Mouse (Mus musculus): ENCODE results near the gene Tgfbr3. TPM values are rescaled to one million over a fixed set of nuclear protein-coding genes. Genes with fewer than 3 reads are reported as not detected.

Gene Tgfbr3
- polyA plus RNA-seq, 1 experiment, result not detected

DNA sequence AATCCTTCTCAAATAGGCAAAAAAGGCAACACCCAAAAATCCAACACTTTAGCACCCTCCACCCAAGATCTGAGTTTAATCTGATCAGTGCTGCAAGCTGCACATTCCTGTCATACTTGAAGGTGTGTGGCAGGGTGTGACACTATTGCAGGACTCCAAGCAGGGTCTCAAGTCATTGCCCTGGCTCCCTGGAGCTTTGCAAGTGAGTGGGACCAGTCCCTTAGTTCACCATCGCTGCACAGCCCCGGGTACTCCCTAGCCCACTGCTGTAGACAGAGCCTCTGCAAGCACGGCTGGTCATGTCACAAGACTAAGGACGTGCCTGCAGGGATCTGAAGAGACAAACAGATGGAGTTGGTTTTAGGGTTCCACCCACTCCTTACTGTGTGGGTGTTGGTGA, 230.8 kb downstream of the Tgfbr3 start:
- TF ChIP-seq POLR2A (IDR thresholded peaks at IDR 0.05; ENCODE audit: insufficient read depth, low read depth, low read length) (no peak), CTCF (IDR thresholded peaks at IDR 0.05; ENCODE audit: insufficient read depth, low read depth, low read length) (no peak)
- Histone ChIP-seq H3K27ac (ENCODE audit: insufficient read depth, low read depth, low read length) (no peak overlapping the region), H3K4me1 (ENCODE audit: control insufficient read depth, insufficient read depth, low read length) (no peaks in the 10 kb centered on the region), H3K4me3 (ENCODE audit: insufficient read depth, low read depth, low read length) (no peak overlapping the region)
- WGBS, result 90% methylated on average over 4 of the region's 4 CpGs

Other genes starting within 250 kb of the Tgfbr3 start
- not detected in 2 replicates for gene Brdt, start 41.5 kb upstream of the Tgfbr3 start, polyA plus RNA-seq (2012; ENCODE audit: insufficient read depth, insufficient read length, low replicate concordance, missing spikeins)
- gene Ephx4, start 113.1 kb upstream of the Tgfbr3 start, polyA plus RNA-seq (2012; ENCODE audit: insufficient read depth, insufficient read length, low replicate concordance, missing spikeins), result not detected in 2 replicates
- gene Lpcat2b, start 141.9 kb upstream of the Tgfbr3 start, polyA plus RNA-seq (2012; ENCODE audit: insufficient read depth, insufficient read length, low replicate concordance, missing spikeins), result not detected in 2 replicates
- not detected in 2 replicates for gene Btbd8, start 148.4 kb upstream of the Tgfbr3 start, polyA plus RNA-seq (2012; ENCODE audit: insufficient read depth, insufficient read length, low replicate concordance, missing spikeins)
- gene Gm42669, start 218.0 kb upstream of the Tgfbr3 start, polyA plus RNA-seq (2012; ENCODE audit: insufficient read depth, insufficient read length, low replicate concordance, missing spikeins), result not detected in 2 replicates
- gene 1700028K03Rik, start 245.1 kb upstream of the Tgfbr3 start, polyA plus RNA-seq (2012; ENCODE audit: insufficient read depth, insufficient read length, low replicate concordance, missing spikeins), result not detected in 2 replicates

All from olfactory bulb, adult 2 months (tissue).